Mouse (Mus musculus) midbrain, embryonic 11.5 days (tissue): Measurements from ENCODE around the gene Slc11a2. TPM values are rescaled to one million over a fixed set of nuclear protein-coding genes. Genes with fewer than 3 reads are reported as not detected.

Experiments
- ATAC-seq: fragments of 200-750 bp; cut with Nextera tagmentation; 2 replicates; pipeline ENCODE4 v1.8.0; 2017; ENCODE audit warnings: moderate TSS enrichment, moderate library complexity; ENCODE audit not compliant: low FRiP score
- DNase-seq: peaks from one replicate; pipeline ENCODE4 v3.0.0; 2015; ENCODE audit warnings: low spot score; ENCODE audit errors: missing footprints
- H3K27ac ChIP-seq: fragments of 300-500 bp; sonication (generic); 2 replicates; pipeline ENCODE4 v1.5.1; 2014; ENCODE audit warnings: low read depth, low read length
- H3K27me3 ChIP-seq: fragments of 300-500 bp; sonication (generic); 2 replicates; pipeline ENCODE4 v1.6.1; 2014; ENCODE audit warnings: mild to moderate bottlenecking, low read length, moderate library complexity, mixed read lengths; ENCODE audit not compliant: control insufficient read depth, insufficient read depth
- H3K36me3 ChIP-seq: fragments of 300-500 bp; sonication (generic); 2 replicates; pipeline ENCODE4 v1.6.1; 2014; ENCODE audit warnings: mild to moderate bottlenecking, low read length, moderate library complexity, mixed read lengths; ENCODE audit not compliant: control insufficient read depth, insufficient read depth
- H3K4me1 ChIP-seq: fragments of 300-500 bp; sonication (generic); 2 replicates; pipeline ENCODE4 v1.6.1; 2014; ENCODE audit warnings: low read length; ENCODE audit not compliant: control insufficient read depth, insufficient read depth
- H3K4me2 ChIP-seq: fragments of 300-500 bp; sonication (generic); 2 replicates; pipeline ENCODE4 v1.6.1; 2014; ENCODE audit warnings: mild to moderate bottlenecking, moderate library complexity
- H3K4me3 ChIP-seq: fragments of 300-500 bp; sonication (generic); 2 replicates; pipeline ENCODE4 v1.5.1; 2014; ENCODE audit warnings: low read depth, low read length
- H3K9ac ChIP-seq: fragments of 300-500 bp; sonication (generic); 2 replicates; pipeline ENCODE4 v1.6.1; 2014; ENCODE audit warnings: low read length
- H3K9me3 ChIP-seq: fragments of 300-500 bp; sonication (generic); 2 replicates; pipeline ENCODE4 v1.6.1; 2016; ENCODE audit warnings: low read length; ENCODE audit not compliant: control insufficient read depth
- WGBS: fragments of 180-500 bp; shearing (Covaris S2); extraction: QIAGEN DNeasy Blood & Tissue Kit; methylation state at CpG from one replicate; pipeline ENCODE4 v1.1.7; 2014; 5-methylcytosine and 5-hydroxymethylcytosine counted together
- polyA plus RNA-seq: library from polyadenylated mRNA; unstranded; fragments of >200 nt; fragmentation: Nextera tagmentation; extraction: Ambion mirVana; gene quantifications from 2 replicates; pipeline ENCODE4 v1.2.1, GENCODE M21; 2014

The Slc11a2 gene
- polyA plus RNA-seq, 1 experiment from 2014 or later: 22.2 TPM

DNA sequence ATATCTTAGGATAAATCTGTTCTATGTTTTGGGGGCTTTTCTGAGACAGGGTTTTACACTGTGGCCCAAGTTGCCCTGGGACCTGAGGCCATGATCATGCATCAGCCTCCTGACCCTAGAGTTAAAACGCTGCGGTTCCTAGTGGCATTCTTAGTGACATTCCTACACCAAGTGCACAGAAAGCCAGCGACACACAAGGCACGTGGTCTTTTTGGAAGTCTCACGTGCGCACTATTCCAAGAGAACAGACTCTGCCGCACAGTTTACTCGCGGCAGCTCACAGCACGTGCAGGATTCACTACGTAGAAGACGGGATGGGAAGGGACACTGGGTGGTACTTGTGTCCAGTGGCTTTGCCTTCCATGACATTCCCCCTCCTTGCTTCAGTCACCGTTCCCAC lies 9.9 kb downstream of the Slc11a2 start:
- H3K9me3 ChIP-seq: no peaks in the 10 kb centered on the region
- H3K4me1 ChIP-seq: no peaks in the 10 kb centered on the region
- H3K9ac ChIP-seq: no peak overlapping the region
- WGBS: 93% methylated on average over 13 of the region's 13 CpGs
- H3K4me3 ChIP-seq: no peak overlapping the region
- DNase-seq (no peak), ATAC-seq (no peak)
- no peak overlapping the region for H3K4me2 ChIP-seq
- H3K36me3 ChIP-seq: no peaks in the 10 kb centered on the region
- H3K27me3 ChIP-seq: no peaks in the 10 kb centered on the region
- H3K27ac ChIP-seq: no peak overlapping the region

DNA sequence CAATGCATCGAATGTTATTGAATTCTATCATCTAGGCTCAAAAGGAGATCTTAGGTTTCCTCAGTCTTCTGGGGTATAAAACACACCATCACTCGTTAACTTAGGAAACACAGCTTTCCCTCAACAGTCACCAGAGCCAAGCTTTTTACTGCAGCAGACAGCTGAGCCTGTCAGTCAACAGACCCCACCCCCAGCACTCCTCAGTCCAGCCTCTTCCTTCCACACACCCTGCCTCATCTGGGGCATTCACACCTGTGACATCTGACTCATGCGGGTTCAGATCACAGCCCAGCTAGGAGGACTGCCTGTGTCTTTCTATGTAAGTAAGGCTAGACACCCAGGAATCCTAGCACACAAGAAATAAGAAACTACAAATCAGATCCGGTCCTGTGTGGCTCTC lies 10.9 kb downstream of the Slc11a2 start:
- H3K27me3 ChIP-seq: no peaks in the 10 kb centered on the region
- no peaks in the 10 kb centered on the region for H3K4me1 ChIP-seq
- H3K4me2 ChIP-seq: no peak overlapping the region
- WGBS: 78% methylated on average over 4 of the region's 4 CpGs
- ATAC-seq: no peak
- no peak overlapping the region for H3K9ac ChIP-seq
- H3K27ac ChIP-seq: no peak overlapping the region
- no peak overlapping the region for H3K4me3 ChIP-seq
- H3K36me3 ChIP-seq: no peaks in the 10 kb centered on the region
- DNase-seq: no peak
- H3K9me3 ChIP-seq: no peaks in the 10 kb centered on the region

DNA sequence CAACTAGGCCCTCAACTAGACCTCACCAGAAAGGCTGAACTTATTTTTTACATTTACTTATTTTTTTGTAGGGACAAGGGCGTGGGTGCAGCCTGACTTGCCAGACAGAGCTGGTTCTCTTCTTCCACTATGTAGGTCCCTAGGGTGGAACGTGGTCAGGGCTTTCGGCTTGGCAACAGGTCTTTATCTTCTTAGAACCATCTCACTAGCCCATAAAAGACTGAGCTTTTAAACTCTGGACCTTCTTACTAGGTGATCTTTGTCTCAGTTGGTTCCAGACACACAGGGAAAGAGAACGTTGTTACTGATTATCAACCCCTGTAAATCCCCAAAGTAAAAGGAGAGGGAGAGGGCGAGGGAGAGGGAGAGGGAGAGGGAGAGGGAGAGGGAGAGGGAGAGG lies 11.6 kb downstream of the Slc11a2 start:
- Histone ChIP-seq H3K9me3 (no peaks in the 10 kb centered on the region), H3K27me3 (no peaks in the 10 kb centered on the region), H3K4me2 (no peak overlapping the region), H3K9ac (no peak overlapping the region), H3K36me3 (peaks cover 3% of the 10 kb centered on the region; the same call in 1 of the 2 replicates), H3K4me3 (no peak overlapping the region), H3K27ac (no peak overlapping the region), H3K4me1 (no peaks in the 10 kb centered on the region)
- ATAC-seq (no peak), DNase-seq (no peak)
- 81% methylated on average over 4 of the region's 5 CpGs for WGBS

- ATAC-seq: no peak
- no peak overlapping the region for H3K9ac ChIP-seq
- no peaks in the 10 kb centered on the region for H3K4me1 ChIP-seq
Measured at GRCm38 (mm10) chr15:100411731-100412130, 13.1 kb downstream of the Slc11a2 start.

GRCm38 (mm10) chr15:100410918-100411672 lies 13.8 kb downstream of the Slc11a2 start:
- no peak for DNase-seq
- H3K4me1 ChIP-seq: no peaks in the 10 kb centered on the region
- ATAC-seq: no peak
- no peaks in the 10 kb centered on the region for H3K27me3 ChIP-seq
- no peaks in the 10 kb centered on the region for H3K9me3 ChIP-seq
- H3K27ac ChIP-seq: no peak overlapping the region
- H3K4me3 ChIP-seq: no peak overlapping the region
- no peak overlapping the region for H3K4me2 ChIP-seq
- H3K9ac ChIP-seq: no peak overlapping the region
- peaks cover 6% of the 10 kb centered on the region for H3K36me3 ChIP-seq
- 64% methylated on average over 14 of the region's 14 CpGs for WGBS

More at GRCm38 (mm10) chr15:100411731-100412130, 13.1 kb downstream of the Slc11a2 start:
- Histone ChIP-seq H3K27me3 (no peaks in the 10 kb centered on the region), H3K27ac (no peak overlapping the region), H3K9me3 (no peaks in the 10 kb centered on the region), H3K4me2 (no peak overlapping the region), H3K4me3 (no peak overlapping the region), H3K36me3 (peaks cover 6% of the 10 kb centered on the region)
- DNase-seq: no peak
- WGBS: 91% methylated on average over 5 of the region's 5 CpGs

DNA sequence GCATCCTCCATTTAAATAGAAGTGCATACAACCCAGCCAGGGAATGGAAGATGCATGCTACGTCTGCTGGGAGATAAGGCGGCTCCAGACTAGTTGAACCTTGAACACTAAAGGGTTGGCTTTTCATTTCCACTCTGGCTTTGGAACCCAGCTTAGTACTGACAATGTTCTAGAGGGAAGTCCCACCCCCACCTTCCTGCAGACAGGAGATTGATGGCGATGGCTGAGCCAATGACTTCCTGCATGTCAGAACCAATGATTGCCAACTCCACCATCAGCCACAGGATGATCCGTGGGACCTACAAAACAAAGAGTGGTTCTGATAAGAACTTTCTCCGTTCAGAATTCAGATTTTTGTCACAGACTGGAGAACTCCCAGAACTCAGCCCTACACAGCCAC lies 18.8 kb downstream of the Slc11a2 start:
- no peak overlapping the region for H3K4me2 ChIP-seq
- 90% methylated on average over 5 of the region's 5 CpGs for WGBS
- no peak overlapping the region for H3K4me3 ChIP-seq
- ATAC-seq (no peak), DNase-seq (no peak)
- H3K9me3 ChIP-seq: no peaks in the 10 kb centered on the region
- no peaks in the 10 kb centered on the region for H3K4me1 ChIP-seq
- no peak overlapping the region for H3K9ac ChIP-seq
- H3K27ac ChIP-seq: no peak overlapping the region
- H3K27me3 ChIP-seq: no peaks in the 10 kb centered on the region
- peaks cover 12% of the 10 kb centered on the region for H3K36me3 ChIP-seq

DNA sequence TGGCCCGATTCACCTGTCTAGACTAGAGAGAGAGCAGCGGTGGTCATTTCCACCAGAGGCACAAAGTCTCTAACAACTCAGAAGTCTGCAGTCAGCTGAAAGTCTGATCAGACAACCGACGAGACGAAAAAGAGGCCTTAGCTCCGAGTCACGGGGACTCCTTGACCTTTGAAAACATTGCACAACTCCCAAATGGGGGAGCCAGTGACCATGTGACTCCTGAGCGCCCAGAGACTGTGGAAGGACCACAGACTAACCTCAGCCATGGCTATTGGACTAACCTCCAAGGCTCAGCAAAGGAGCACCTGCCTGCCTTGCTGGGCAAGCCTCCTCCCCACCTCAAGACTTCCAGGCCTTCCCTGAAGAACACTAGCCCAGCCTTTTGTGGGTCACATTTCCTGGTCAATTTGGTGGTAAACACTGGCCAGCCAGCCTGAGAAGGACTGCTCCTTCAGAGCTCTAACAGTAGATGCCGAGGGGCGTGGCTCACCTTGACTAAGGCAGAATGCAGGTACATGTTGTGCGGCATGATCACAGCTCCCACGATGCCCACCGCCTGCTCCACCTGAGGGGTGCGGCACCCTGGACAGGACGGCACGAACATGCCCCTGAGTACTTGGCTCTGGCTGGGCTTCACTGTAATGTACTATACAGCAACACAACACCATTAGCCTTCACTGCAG lies 21.4 kb downstream of the Slc11a2 start:
- Histone ChIP-seq H3K36me3 (peaks cover 26% of the 10 kb centered on the region), H3K9ac (no peak overlapping the region), H3K27ac (no peak overlapping the region), H3K4me3 (no peak overlapping the region), H3K27me3 (no peaks in the 10 kb centered on the region), H3K9me3 (no peaks in the 10 kb centered on the region), H3K4me1 (no peaks in the 10 kb centered on the region), H3K4me2 (no peak overlapping the region)
- ATAC-seq (no peak), DNase-seq (no peak)
- WGBS: 95% methylated on average over 16 of the region's 16 CpGs

- Histone ChIP-seq H3K27me3 (no peaks in the 10 kb centered on the region), H3K36me3 (peaks cover 27% of the 10 kb centered on the region), H3K4me2 (no peak overlapping the region), H3K4me1 (no peaks in the 10 kb centered on the region), H3K4me3 (no peak overlapping the region), H3K9me3 (no peaks in the 10 kb centered on the region), H3K27ac (no peak overlapping the region), H3K9ac (no peak overlapping the region)
- no peak for ATAC-seq
- WGBS: 91% methylated on average over 4 of the region's 4 CpGs
- DNase-seq: no peak
Measured at GRCm38 (mm10) chr15:100402798-100403197, 22.1 kb downstream of the Slc11a2 start.

GRCm38 (mm10) chr15:100402347-100402746 lies 22.5 kb downstream of the Slc11a2 start:
- WGBS: 93% methylated on average over 14 of the region's 14 CpGs
- DNase-seq: no peak
- Histone ChIP-seq H3K36me3 (peaks cover 32% of the 10 kb centered on the region), H3K27me3 (no peaks in the 10 kb centered on the region), H3K9me3 (no peaks in the 10 kb centered on the region), H3K4me3 (no peak overlapping the region), H3K4me2 (no peak overlapping the region), H3K9ac (no peak overlapping the region), H3K27ac (no peak overlapping the region), H3K4me1 (no peaks in the 10 kb centered on the region)
- no peak for ATAC-seq
